Mouse (Mus musculus) liver, adult (tissue): Measurements from ENCODE around the gene Cnot10.
A peak's percentile ranks its signal among the peaks of the same experiment; 100 is the strongest.

Experiments
- GATA4 ChIP-seq: IDR thresholded peaks from 2 replicates; pipeline ENCODE4 v1.6.1; 2014; ENCODE audit warnings: mild to moderate bottlenecking, low read length; ENCODE audit not compliant: insufficient replicate concordance

Gene Cnot10

DNA sequence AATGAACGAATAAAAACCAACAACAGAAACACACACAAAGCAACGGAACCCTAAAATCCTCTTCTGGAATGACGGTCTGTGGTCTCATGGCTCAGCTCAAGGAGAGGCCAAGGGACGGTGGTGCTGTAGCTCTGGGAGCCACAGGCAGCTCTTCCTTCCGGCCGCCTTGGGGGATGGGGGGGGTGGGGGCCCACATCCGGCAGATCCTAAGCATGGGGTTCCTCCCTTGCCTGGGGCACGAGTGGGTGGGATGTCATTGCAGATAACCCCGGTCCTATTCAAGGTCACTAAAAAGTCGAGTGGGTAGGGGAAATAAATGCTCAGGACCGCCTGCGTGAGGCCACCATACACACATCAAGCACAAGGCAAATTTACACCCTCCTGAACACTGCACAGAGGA, 93.2 kb downstream of the Cnot10 start:
- TF ChIP-seq GATA4: peak; percentile 51; the same call in 1 of the 2 replicates

DNA sequence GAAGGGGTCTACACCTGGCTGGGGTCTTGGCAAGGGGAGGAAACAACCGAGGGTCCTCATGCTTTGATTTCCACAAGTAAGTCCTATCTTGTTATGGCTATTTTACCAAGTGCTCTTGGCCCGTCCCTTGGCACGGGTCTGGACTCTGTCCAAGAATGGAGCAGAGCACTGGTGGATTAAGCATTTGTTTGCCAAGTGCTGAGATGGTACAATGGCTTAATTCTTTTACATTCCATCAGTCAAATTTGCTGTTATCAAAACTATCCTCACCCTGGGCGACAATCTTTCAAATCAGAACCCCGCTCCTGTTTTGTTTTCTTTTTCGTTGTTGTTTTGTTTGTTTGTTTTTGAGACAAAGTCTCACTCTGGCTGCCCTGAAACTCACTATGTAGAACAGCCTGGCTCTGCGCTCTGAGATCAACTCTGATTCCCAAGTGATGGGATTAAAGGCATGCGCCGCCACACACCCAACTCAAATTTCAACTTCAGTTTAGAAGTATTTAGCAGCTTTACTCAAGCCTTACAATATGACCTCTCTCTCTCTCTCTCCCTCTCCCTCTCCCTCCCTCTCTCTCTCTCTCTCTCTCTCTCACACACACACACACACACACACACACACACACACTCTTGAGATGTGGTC, 95.1 kb downstream of the Cnot10 start:
- TF ChIP-seq GATA4: no peak

DNA sequence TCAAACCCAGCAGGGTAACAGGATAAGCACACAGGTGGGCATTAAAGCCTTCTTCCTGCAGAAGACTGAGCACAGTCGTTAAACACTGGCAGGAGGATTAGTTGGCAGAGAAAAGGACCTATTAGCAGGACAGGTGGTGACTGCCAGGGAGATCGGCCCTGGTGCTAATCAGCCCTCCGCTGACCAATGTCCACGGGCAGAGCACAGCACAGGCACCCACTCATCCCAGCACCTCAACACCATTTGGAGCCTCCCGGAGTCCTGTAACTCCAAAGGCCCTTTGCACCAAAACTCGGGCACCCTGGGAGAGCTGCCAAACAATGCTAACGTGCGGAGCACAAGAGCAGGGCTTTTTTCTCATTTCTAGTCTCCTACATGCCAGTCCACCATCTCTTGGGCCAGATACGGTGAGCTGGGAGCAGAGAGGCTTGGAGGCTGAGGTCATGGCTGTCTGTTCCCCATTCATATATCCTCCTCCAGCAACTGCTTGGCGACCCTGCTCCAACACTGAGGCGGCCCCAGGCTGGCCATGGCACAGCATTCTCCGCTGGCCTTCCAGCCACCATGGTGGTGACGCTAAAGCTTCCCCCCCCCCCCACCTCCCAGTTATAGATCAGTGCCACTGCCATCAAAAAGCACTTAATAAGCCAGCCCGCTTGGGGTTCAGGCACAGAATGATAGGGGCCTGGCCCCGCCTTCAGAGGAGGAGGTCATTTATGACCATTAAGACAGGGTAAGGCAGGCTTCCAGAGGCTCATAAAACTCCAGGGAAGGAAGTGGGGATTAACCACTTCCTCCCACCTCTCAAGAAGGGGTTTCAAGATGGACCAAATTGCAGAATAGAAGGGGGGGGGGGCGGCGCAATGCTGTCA, 95.9 kb downstream of the Cnot10 start:
- no peak for TF ChIP-seq GATA4

DNA sequence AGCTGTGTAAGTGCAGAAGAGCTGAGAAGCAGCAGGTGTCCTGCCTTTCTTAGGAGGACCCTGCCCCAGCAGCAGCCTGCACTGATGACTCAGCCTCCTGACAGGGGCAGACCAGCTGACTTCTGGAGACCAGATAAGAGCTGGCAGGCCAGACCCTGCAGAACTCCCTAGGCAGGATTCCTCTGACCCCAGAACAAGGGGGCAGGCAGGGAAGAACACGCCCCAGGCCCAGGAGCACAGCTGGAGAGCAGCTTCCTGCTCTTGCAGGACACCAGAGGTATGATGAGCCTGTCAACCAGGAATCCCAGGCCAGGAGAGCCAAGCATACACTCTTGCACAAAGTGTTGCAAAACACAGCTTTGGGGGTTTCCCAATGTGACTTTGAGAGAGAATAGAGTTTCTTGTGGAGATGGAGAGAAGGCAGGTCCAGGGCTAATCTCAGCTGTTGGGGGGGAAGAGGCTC, 98.7 kb downstream of the Cnot10 start:
- TF ChIP-seq GATA4: no peak

GRCm38 (mm10) chr9:114538996-114539563, 100.9 kb downstream of the Cnot10 start:
- no peak for TF ChIP-seq GATA4

DNA sequence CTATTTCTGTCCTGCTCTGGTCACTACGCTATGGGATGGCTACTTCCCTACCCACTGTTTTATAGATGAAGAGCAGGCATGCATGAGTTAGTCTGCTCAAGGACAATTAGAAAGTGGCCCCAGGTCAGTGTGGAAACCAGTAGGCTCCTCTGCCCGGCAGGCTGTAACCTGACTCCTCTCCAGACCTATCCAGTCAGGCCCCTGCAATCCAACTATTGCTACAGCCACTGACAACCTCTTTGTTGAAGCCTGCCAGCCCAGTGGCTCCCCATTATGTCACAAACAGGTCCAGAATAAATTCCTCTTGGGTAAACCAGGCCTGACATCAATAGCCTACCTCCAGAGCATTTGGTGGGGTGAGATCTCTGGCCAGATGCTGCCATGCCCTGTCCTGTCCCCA, 103.4 kb downstream of the Cnot10 start:
- TF ChIP-seq GATA4: no peak
